Mouse (Mus musculus) left cerebral cortex, postnatal 4 days (tissue): ENCODE data around the gene Emc1. TPM values are rescaled to one million over a fixed set of nuclear protein-coding genes. Genes with fewer than 3 reads are reported as not detected.

Experiments used
- DNase-seq: peaks from one replicate; pipeline ENCODE4 v3.0.0-alpha.2; 2022
- intact Hi-C: fragments of 180-260 bp; cut with DNase I; formaldehyde crosslinking; loops from one replicate; pipeline ENCODE4 v1.15.1; 2025
- total RNA-seq, 2 experiments: library from RNA; stranded (reverse); gene quantifications; 2 replicates each; pipeline ENCODE4 v1.2.3; 2021

Gene Emc1
- total RNA-seq = 10 to 100 TPM; 70.7 to 80.4 TPM

- DNase-seq = peak; percentile 82
- intact Hi-C loops = no loop called here
These were observed at the start of gene Emc1, which contains the start of the genes Mrto4 and Ubr4 for GRCm38 (mm10) chr4:139351931-139352711. Gene Emc1, plus strand, starts transcription at chr4:139352587. Gene Mrto4, minus strand, starts transcription at chr4:139352576. Gene Ubr4, plus strand, starts transcription at chr4:139352609.

- intact Hi-C loops = no loop called here
- DNase-seq = no peak
These were observed 46.9 kb upstream of the Emc1 start for GRCm38 (mm10) chr4:139305521-139305920.

GRCm38 (mm10) chr4:139307916-139308315 lies 44.5 kb upstream of the Emc1 start:
- intact Hi-C loops = no loop called here
- no peak for DNase-seq

- no peak for DNase-seq
- intact Hi-C loops = no loop called here
These were observed 42.7 kb upstream of the Emc1 start for GRCm38 (mm10) chr4:139309651-139310050.

- intact Hi-C loops = no loop called here
- DNase-seq = peak; percentile 98
These were observed 42.1 kb upstream of the Emc1 start, which contains the start of the genes Pqlc2 and Akr7a5 for GRCm38 (mm10) chr4:139310171-139310898. Gene Pqlc2, minus strand, starts transcription at chr4:139310708. Gene Akr7a5, plus strand, starts transcription at chr4:139310744.

GRCm38 (mm10) chr4:139310899-139311701 lies 41.3 kb upstream of the Emc1 start:
- intact Hi-C loops = no loop called here
- DNase-seq = no peak

GRCm38 (mm10) chr4:139311707-139312106 lies 40.7 kb upstream of the Emc1 start:
- DNase-seq = no peak
- intact Hi-C loops = no loop called here

GRCm38 (mm10) chr4:139312632-139313031 lies 39.8 kb upstream of the Emc1 start:
- no peak for DNase-seq
- intact Hi-C loops = no loop called here

GRCm38 (mm10) chr4:139318449-139318848 lies 33.9 kb upstream of the Emc1 start:
- intact Hi-C loops = no loop called here
- DNase-seq = no peak

GRCm38 (mm10) chr4:139319740-139320139 lies 32.6 kb upstream of the Emc1 start:
- intact Hi-C loops = no loop called here

GRCm38 (mm10) chr4:139330605-139331004 lies 21.8 kb upstream of the Emc1 start:
- DNase-seq = peak; percentile 49

More at GRCm38 (mm10) chr4:139319740-139320139, 32.6 kb upstream of the Emc1 start:
- no peak for DNase-seq

GRCm38 (mm10) chr4:139334631-139335295 lies 17.6 kb upstream of the Emc1 start:
- intact Hi-C loops = loop anchor here (5.0 kb wide), 1 partner anchor 247 kb away; no protein-coding TSS in a partner anchor
- DNase-seq = no peak

More at GRCm38 (mm10) chr4:139330605-139331004, 21.8 kb upstream of the Emc1 start:
- intact Hi-C loops = no loop called here

GRCm38 (mm10) chr4:139335507-139335906 lies 16.9 kb upstream of the Emc1 start:
- intact Hi-C loops = loop anchor here (5.0 kb wide), 1 partner anchor 248 kb away; no protein-coding TSS in a partner anchor
- DNase-seq = no peak

GRCm38 (mm10) chr4:139336822-139337483 lies 15.4 kb upstream of the Emc1 start:
- intact Hi-C loops = loop anchor here (5.0 kb wide), 1 partner anchor 250 kb away; no protein-coding TSS in a partner anchor
- peak; percentile 77 for DNase-seq

GRCm38 (mm10) chr4:139338145-139338544 lies 14.2 kb upstream of the Emc1 start:
- intact Hi-C loops = loop anchor here (5.0 kb wide), 1 partner anchor 251 kb away; no protein-coding TSS in a partner anchor
- no peak for DNase-seq

- intact Hi-C loops = no loop called here
- DNase-seq = no peak
These were observed 11.6 kb upstream of the Emc1 start for GRCm38 (mm10) chr4:139340835-139341234.

- intact Hi-C loops = no loop called here
- DNase-seq = no peak
These were observed 10.7 kb upstream of the Emc1 start for GRCm38 (mm10) chr4:139341556-139342233.

- intact Hi-C loops = no loop called here
- peak; percentile 59 for DNase-seq
These were observed 8.7 kb upstream of the Emc1 start for GRCm38 (mm10) chr4:139343718-139344117.
